Mouse (Mus musculus): ENCODE data around the gene Tmem179.

The Tmem179 gene

DNA sequence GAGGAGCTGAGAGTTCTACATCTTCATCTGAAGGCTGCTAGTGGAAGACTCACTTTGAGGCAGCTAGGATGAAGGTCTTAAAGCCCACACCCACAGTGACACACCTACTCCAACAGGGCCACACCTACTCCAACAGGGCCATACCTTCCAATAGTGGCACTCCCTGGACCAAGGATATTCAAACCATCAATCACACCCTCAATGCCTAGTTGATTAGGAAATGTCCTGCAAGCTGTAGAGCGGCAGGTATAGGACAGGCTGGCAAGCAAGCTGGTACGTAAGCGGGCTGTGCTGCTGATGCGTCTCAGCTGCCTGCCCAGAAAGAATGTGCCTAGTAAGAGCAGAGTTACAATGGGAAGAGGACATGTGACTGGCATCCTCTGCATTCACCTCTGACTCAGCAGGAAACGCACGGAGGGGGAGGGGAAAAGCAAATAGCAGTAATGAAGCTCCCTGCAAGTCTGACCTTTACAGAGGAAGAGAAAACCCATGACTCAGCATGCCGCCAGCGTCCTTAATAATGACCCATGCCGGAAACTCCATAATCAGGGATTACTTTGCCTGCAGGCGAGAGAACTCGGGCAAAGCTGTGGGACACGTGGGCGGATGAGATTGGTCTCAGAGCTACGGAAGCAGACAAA lies at the start of gene Tmem179:
Gene Tmem179 (minus strand): TSS at position 51 of the 641 bp plus-strand sequence.
- no peak for DNase-seq (ENCODE audit: low spot score in 2 of 2)

DNA sequence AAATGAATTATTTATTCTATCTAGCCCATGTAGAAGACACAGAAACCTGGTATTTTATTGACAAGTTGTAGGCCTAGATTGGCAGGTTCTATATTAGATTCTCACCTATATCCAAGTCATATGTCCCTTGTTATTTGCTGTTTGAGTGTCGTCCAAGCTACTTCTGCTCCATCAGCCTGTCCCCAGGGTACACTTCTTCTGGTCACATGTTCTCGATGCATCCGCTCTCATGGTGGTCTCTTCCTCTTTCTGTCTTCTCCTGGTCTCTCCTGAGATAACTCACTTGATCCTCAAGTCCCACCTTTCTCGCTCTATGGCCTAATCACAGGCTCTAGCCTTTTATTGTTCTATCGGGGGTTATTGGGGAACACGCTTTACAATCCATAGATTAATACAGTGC lies 46.5 kb upstream of the Tmem179 start:
- DNase-seq (ENCODE audit: low spot score in 2 of 2): no peak

DNA sequence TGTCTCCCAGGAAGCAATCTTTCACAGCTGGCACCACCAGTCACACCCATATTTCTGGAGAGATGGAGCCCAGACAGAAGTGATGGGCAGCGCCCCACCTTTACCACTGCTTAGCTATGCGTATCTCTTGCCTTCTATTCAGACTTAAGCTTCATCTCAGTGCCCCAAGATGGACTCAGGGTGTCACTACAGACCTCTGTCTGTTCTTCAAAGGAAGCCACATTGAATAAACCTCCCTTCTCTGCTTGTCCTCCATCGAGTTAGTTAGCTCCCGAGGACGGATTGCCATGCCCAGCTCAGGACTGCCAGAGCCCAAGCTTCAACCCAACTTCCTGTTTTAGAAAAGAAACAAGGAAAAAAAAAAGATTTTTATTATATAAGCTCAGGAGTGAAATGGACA lies 45.9 kb upstream of the Tmem179 start:
- no peak for DNase-seq (ENCODE audit: low spot score in 2 of 2)

DNA sequence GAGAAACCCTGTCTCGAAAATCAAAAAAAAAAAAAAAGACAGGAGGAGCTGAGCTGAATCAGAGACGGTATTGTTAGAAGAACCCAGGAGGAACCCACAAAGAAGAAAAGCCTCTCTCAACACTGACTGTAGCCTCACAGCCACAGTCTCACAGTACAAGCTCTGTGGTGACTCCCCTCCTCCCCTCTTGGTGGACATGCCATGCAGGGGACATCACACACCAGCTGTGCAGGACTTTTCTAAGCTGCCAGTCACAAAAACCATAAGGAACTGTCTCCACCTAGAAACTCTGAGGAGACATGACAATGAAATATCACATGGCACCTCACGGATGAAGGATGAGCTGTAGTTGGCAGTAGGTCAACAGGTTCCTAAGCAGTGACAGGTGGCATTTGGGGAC lies 44.6 kb upstream of the Tmem179 start:
- no peak for DNase-seq (ENCODE audit: low spot score in 2 of 2)

DNA sequence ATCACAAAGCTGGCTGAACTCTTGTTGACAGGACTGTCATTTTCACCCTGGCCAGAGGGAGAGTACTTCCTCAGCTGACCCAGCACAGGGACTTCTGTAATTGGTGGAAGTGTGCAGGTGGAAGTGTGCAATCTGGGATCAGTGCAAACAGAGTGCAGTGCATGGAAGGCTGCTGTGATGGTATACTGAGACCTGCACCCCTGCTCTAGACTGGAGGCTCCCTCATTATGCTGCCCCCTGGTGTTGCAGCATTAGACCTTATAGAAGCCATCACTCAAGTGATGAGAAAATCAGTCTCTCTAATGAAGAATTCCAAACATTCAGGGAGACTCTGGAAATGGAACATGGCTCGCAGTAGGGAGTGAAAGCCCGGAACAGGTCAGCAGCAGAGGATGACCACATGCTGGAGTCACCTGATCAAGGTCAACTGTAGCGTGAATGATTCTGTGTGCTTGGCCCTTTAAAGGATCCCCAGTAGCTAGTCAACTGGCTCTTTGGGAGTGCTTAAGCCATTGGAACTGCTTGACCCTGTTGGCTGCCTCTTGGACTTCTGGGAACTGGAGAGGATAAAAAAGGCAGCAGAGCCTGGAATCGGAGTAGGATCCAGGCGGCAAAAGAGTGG lies 43.7 kb upstream of the Tmem179 start:
- DNase-seq (ENCODE audit: low spot score in 2 of 2): peak in 1 of 2 experiments; percentile 5

DNA sequence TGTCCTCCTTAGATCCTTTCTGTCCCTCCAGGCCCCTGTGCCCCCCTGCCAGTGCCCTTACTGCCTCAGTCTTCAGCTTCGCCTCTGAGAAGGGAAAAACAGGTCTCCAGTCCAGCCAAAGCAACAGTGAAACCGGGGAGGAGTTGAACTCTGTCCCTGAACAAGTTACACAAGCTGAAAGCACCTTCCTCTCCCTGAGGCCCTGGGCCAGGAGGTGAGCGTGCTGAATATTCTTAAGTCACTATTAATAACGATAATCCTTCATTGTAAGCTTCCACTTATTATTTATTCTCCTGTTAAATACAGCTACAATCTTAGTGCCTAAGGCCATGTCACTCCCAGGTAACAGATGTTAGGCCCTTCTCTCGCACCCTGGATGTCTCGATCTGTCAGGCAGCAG lies 43.1 kb upstream of the Tmem179 start:
- DNase-seq (ENCODE audit: low spot score in 2 of 2): no peak

DNA sequence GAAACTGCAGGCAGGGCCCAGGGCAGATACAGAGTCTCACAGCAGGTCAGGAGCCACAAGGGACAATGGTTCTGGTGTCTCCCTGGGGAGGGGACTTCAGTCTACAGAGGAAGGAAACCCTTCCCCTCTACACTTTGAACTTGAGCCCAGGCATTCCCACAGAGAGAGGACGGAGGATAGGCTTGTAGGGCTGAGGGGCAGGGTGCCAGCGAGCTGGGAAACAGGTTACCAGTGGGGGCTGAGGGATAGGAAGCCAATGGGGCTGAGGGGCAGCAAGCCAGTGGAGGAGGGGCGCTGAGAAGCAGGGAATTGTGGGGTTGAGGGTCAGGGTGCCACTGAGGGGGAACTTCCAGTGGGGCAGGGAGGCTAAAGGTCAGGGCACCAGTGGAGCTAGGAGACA lies 42.7 kb upstream of the Tmem179 start:
- no peak for DNase-seq (ENCODE audit: low spot score in 2 of 2)

DNA sequence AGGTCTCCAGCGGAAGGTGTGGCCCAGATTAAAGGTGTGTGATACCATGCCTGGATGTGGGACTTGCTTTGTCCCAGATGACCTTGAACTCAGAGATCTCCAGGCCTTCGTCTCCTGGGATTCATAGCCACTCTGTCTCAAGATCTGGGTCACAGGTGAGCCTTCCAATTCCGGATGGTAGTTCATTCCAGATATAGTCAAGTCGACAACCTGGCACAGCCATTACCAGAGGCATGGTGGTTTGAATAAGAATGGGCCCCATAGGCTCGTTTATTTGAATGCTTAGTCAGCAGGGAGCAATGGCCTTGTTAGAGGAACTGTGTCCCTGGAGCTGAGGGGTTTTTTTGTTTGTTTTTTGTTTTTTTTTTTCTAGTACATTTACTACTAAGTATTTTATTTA lies 40.7 kb upstream of the Tmem179 start:
- no peak for DNase-seq (ENCODE audit: low spot score in 2 of 2)

DNA sequence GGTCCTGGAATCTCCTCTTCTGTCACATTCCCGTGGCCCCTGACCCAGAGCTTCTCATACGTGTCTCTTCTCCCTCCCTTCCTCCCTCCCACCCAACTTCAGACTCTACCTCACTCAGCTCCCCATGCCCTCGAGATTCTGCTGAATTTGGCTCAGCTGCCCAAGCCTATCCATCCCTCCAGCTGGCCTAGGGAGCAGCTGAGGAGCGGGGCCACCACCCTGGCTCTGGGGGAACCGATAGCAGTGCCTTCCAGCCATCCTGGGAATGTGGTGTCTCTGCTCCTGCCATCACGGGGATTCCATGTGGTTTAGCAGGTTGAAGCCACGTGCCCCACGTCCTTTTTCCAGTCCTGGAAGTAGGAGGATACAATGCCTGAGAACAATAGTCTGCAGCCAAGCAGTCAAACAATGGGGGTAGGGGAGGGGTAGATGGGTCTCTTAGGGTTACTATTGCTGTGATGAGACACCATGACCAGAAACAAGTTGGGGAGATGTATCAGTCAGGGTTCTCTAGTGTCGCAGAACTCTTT lies 40.0 kb upstream of the Tmem179 start:
- no peak for DNase-seq (ENCODE audit: low spot score in 2 of 2)

DNA sequence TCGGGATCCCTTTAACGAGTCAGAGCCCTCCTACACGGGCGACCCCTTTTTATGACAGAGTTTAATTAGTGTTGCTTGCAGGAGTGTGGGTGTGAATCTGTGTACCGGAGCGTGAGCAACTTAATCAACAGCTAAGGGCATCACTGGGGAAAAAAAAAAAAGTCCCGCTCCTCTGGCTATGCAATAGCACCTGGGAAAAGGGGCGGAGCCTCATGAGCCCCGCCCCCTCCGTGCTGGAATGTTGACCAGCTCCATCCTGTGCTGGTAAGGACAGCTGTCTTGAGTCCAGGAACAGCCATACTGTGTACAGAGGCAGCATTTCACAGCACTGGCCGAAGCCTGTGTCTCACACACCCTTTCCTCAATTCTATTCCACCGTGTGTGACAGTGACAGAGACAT lies 38.4 kb upstream of the Tmem179 start:
- DNase-seq (ENCODE audit: low spot score in 2 of 2): no peak

DNA sequence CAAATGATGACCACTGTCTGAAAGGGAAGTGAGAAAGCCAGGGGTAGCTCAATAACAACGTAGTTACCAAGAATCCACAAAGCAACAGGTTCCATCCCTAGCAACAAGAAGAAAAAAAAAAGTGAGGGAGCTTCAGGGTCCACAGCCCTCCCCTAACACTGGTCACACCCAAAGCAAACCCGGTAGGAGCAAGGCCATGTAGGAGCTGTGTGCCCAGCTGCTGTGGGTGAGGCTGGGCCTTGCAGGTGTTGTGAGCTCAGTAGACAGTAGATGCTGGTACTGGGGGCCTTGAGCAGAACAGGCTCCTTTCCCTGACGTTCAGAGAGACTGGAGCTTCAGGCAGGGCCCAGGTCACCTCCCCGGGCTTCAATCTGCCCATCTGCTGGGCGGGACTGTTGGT lies 36.0 kb upstream of the Tmem179 start:
- DNase-seq (ENCODE audit: low spot score in 2 of 2): no peak

DNA sequence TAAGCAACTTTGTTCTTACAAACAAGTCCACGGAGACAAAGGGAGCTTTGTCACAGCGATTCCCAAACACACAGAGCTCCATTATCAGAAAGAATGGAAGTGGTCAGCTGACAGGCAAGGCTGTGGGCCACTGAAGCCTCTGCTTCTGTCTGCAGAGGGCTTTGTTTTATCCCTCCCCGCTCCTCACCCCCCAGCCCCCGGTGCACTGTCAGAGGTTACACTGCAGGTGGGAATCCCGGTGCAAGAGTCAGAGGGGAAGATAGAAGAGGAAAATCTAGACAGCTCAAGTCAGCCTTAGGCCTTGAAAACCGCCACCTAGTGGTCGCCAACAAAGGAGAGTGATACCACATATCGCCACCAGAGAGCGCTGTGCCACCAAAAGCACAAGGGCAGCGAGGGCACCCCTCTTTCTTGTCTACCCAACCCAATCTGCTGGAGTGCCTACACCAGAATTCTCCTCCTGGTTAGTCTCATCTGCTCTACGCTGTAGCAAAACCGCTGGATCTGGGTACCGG lies 35.4 kb upstream of the Tmem179 start:
- DNase-seq (ENCODE audit: low spot score in 2 of 2): peak; percentile 60 to 81

DNA sequence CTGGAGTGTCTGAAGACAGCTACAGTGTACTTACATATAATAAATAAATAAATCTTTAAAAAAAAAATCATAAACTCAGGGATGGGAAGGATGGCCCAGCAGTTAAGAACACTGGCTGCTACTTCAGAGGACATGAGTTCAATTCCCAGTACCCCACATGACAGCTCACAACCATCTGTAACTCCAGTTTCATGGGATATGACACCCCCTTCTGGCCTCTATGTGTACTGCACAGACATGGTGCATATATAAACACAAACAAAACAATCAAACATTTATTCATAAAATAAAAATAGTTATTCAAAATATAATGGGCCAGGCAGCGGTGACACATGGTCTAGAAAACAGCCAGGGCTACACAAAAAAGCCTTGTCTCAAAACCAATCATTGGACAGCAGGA lies 32.7 kb upstream of the Tmem179 start:
- DNase-seq (ENCODE audit: low spot score in 2 of 2): no peak

DNA sequence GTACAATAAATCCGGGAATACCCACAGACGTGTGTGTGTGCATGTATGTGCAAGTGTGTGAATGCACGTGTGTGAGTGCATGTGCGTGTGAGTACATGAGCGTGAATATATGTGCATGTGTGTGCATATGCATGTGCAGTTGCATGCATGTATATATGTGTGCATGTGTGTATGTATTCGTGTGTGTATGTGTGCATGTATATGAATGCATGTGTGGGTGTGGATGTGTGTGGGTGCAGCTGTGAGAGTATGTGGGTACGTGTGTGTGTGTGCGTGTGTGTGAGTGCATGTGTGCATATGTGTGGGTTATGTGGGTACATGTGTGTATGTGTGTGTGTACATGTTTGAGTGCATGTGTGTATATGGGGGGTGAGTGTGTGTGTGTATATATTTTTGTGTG lies 29.6 kb upstream of the Tmem179 start:
- DNase-seq (ENCODE audit: low spot score in 2 of 2): no peak

DNA sequence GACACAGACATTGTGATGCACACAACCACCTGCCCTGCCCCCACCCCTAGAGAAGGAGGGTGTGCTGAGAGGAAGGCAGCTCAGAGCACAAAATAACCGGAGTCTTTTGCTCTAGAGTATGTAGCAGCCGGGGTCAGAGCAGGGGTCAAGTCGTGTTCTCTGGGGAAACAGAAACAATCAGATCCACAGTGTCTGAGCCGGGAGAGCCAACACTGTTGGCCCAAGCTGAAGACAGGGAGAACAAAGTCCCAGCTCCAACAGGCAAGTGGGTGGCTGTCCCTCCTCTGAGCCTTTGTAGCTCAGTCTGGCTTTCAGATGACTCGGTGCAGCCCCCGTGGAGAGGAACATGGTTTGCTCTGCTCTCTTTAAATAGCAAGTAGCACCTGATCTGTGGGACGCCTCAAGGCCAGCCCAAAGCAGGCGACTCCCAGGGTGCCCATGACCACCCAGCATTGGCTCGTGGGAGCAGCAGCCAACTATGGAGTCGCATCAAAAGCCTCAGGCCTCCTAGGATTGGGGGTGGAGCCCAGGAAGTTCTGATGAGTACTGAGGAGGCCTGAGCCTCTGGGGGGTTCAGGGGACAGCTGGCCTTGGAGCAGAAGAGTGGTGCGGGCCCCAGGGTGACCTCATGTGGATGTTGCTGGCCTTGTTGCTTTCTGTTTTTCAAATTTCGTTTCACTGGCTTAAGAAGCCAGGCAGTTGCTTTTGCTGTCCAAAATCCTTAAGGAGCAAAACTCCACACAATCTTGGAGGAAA lies 28.6 kb upstream of the Tmem179 start:
- no peak for DNase-seq (ENCODE audit: low spot score in 2 of 2)

DNA sequence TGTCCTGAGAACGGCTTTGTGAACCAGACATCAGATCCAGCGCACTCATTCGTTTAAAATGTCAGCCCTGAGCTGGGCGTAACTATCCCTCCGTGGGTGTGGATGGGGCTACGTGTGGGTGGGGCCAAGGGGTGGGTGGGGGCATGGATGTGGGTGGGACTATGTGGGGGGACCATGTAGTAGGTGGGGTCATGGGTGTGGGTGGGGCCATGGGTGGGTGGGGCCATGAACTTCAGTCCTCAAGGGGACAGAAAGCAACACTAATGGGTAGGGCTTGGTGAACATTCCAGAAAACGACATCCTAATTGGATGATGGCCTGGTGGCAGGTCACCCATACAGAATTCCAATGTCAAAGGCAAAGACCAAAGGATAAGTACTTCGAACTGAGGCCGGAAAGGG lies 27.4 kb upstream of the Tmem179 start:
- DNase-seq (ENCODE audit: low spot score in 2 of 2): no peak

DNA sequence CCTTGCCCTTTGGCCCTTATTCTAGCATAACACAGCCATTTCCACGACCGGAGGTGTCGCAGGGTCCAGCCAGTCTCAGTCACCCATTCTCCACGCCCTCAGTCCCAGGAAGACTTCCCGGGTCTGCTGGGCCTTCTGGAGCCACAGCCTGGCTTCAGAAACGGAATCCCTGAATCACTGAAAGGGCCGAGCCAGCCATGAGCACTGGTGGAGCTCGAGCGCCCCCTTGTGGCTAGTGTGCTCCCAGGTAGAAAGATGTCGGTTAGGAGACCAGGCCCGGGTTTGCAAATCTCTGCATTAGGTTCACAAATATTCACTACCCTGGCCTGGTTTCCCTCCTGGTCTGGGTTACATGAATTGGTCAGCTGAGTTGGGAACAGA lies 26.4 kb upstream of the Tmem179 start:
- peak; percentile 45 to 74 for DNase-seq (ENCODE audit: low spot score in 2 of 2)

DNA sequence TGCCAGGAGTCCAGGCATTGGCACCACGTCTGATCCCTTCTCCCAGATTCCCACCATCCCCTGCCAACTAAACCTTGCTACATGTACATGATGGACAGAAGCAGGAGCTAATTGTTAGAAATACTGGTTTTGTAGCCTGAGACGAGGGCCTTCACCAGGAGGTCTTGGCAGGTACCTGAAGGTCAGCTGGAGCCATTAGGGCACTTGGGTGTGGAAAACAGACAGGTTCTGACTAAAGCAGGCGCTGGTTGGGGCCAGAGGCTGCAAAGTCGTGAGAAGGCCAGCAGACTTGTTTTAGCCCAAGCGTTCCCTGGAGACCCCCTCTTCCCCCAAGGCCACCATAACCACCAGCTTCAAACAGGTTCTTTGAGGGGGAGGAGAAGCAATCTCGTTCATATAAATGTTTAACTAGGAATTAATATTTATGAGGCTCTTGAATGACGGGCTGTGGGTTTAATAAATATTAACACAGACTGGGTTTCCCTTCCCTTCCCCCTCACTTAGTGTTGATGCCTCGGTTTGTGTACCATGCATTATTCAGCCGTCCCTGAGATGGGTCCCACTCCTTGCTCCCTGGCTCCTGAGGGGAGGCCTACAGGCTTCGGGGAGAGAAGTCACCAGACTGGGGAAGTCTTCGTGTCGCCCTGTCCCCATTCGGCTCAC lies 25.8 kb upstream of the Tmem179 start:
- no peak for DNase-seq (ENCODE audit: low spot score in 2 of 2)

DNA sequence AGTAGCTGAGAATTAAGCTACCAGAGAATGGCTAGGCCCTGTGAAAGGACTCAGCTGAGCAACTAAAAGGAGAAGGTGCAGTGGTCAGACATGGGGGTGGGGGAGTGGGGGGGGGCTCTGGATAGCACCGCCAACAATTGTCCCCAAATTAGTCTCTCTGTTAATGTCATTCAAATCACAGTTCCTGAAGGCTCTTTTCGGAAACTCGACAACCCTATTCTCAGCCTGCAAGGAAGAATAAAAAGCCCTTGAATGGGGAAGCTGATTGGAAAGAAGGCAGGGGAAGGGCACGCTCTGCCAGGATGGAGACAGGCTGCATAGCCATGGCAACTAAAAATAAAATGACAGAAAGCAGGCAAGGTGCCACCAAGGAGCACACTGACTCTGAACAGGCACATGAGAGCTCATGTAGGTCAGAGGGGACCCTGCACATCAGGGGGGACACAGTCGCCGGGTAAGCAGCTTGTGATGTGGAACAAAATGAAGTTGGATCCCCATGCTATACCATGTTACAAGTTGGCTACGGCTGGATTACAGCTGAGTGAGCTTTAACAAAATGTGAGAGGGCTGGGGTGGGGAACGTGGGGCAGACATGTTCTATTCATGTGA lies 25.0 kb upstream of the Tmem179 start:
- DNase-seq (ENCODE audit: low spot score in 2 of 2): no peak

DNA sequence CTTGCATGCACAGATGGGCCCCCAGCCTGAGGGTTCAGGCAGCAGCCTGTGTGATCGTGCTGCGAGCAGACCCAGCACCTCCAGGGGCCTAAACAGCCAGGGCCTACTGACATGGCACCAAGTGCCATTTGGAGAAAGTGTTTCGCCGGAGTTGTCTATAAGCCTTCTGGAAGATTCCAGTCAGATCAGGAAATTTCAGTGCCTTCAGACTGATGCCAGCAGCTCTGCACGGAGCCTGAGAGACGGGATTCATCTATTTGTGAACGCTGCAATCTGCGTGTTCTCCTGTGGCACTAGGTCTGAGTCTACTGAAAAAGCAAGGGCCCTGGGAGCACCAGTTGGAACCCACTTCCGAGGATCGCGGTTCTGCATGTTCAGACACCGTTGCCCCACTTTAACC lies 23.8 kb upstream of the Tmem179 start:
- no peak for DNase-seq (ENCODE audit: low spot score in 2 of 2)

DNA sequence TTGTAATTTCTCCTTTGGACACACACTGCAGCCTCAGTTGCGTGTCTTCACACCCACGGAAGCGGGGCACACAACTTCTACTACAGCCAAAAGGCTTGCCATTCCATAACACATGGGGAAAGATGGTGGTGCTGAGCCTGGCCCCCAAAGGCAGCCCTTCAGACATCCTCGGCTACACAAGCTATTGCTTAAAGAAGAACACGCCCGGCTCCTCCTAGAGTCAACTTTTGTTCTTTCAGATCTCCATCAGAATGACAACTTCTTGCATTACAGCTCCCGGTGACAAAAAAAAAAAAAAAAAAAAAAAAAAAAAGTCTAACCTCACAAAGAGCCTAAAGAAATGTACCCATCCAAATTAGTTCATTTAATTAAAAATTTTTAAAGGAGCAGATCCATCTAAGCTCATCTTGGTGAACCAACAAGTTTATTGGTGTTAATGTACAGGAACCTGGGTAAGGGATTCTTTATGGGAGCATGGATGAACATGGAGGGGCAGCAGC lies 23.0 kb upstream of the Tmem179 start:
- no peak for DNase-seq (ENCODE audit: low spot score in 2 of 2)

DNA sequence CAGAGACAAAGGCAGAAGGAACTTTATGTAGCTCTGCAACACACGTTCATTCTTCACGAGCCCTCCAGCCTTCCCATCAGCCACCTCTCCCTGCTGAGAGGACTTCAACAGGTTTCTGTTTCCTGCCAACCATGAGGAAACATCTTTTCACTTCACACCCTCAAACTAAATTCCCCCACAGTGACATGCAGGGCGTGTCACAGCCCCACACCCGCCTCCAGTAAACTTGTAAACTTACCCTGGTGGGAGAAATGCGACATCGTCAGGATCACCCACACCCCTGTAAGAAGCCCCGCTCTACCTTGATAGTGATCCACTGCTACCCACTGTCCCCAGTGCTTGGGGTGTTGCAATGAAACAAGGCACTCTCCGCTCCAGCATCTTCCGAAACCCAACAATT lies 21.8 kb upstream of the Tmem179 start:
- DNase-seq (ENCODE audit: low spot score in 2 of 2): no peak
